Mouse (Mus musculus) mature B cell (primary cell): ENCODE results near the gene Nlgn2.

ENCODE experiments used
- in situ Hi-C: fragments of 300-500 bp; cut with MboI; formaldehyde crosslinking; loops from 2 replicates; pipeline ENCODE4 v1.14.3; 2019

The Nlgn2 gene

GRCm38 (mm10) chr11:69795983-69796435, 41.6 kb downstream of the Nlgn2 start:
- in situ Hi-C loops: loop anchor here (5.0 kb wide), 1 partner anchor 39 kb away; the partner anchor contains the start of gene Polr2a

- in situ Hi-C loops: loop anchor here (5.0 kb wide), 1 partner anchor 38 kb away; the partner anchor contains the start of gene Polr2a
Measured at GRCm38 (mm10) chr11:69795168-69795982, 42.2 kb downstream of the Nlgn2 start, which contains the start of gene Chrnb1. Gene Chrnb1 (minus strand): TSS chr11:69795943.

- in situ Hi-C loops: no loop called here
Measured at GRCm38 (mm10) chr11:69793429-69793828, 44.2 kb downstream of the Nlgn2 start.

- in situ Hi-C loops: no loop called here
Measured at GRCm38 (mm10) chr11:69791420-69791819, 46.2 kb downstream of the Nlgn2 start.

- in situ Hi-C loops: no loop called here
Measured at GRCm38 (mm10) chr11:69789431-69789830, 48.2 kb downstream of the Nlgn2 start.

- in situ Hi-C loops: no loop called here
Measured at GRCm38 (mm10) chr11:69787306-69787705, 50.3 kb downstream of the Nlgn2 start.

GRCm38 (mm10) chr11:69784793-69785272, 52.8 kb downstream of the Nlgn2 start:
- in situ Hi-C loops: no loop called here

GRCm38 (mm10) chr11:69781828-69782227, 55.8 kb downstream of the Nlgn2 start:
- in situ Hi-C loops: no loop called here

- in situ Hi-C loops: no loop called here
Measured at GRCm38 (mm10) chr11:69778985-69779384, 58.6 kb downstream of the Nlgn2 start.

GRCm38 (mm10) chr11:69778258-69778982, 59.2 kb downstream of the Nlgn2 start:
- in situ Hi-C loops: no loop called here

- in situ Hi-C loops: no loop called here
Measured at GRCm38 (mm10) chr11:69777504-69778257, 59.9 kb downstream of the Nlgn2 start.

GRCm38 (mm10) chr11:69776488-69776887, 61.1 kb downstream of the Nlgn2 start:
- in situ Hi-C loops: no loop called here

- in situ Hi-C loops: no loop called here
Measured at GRCm38 (mm10) chr11:69775716-69776115, 61.9 kb downstream of the Nlgn2 start.

GRCm38 (mm10) chr11:69774961-69775360, 62.6 kb downstream of the Nlgn2 start:
- in situ Hi-C loops: no loop called here
